Mouse (Mus musculus) ovary, adult 2 months (tissue): Measurements from ENCODE around the gene Hsd3b2. TPM values are rescaled to one million over a fixed set of nuclear protein-coding genes. Genes with fewer than 3 reads are reported as not detected.

Experiments used
- polyA plus RNA-seq: library from polyadenylated mRNA; depleted of rRNA; stranded (reverse); fragments of >200 nt; gene quantifications from 2 replicates; pipeline ENCODE4 v1.2.3, GENCODE M21; 2012; rRNA removed

Gene Hsd3b2
- polyA plus RNA-seq, result not detected in 2 replicates

GRCm38 (mm10) chr3:98724376-98724775 is at the start of gene Hsd3b2:
TSS of gene Hsd3b2 (minus strand) at chr3:98724543.

Other genes starting within 250 kb of the Hsd3b2 start
- gene Hsd3b4, start 214.0 kb downstream of the Hsd3b2 start, polyA plus RNA-seq, result not detected in 2 replicates
- not detected in 2 replicates for gene Gm10681, start 135.7 kb downstream of the Hsd3b2 start, polyA plus RNA-seq
- not detected in 2 replicates for gene Hsd3b5, start 94.3 kb downstream of the Hsd3b2 start, polyA plus RNA-seq
- gene Hsd3b3, start 38.6 kb upstream of the Hsd3b2 start, polyA plus RNA-seq, result 0.22 TPM in 1 of 2 replicates, not detected in the other
- 0.64 and 0.90 TPM in 2 replicates for gene Hsd3b6, start 89.9 kb upstream of the Hsd3b2 start, polyA plus RNA-seq
- 1,288 and 1,870 TPM in 2 replicates for gene Hsd3b1, start 135.3 kb upstream of the Hsd3b2 start, polyA plus RNA-seq
- 7.6 and 12.0 TPM in 2 replicates for gene Hao2, start 168.7 kb upstream of the Hsd3b2 start, polyA plus RNA-seq